Mouse (Mus musculus): ENCODE measurements at regions not wholly inside any gene's neighbourhood (a gene's known extent, or its start where the extent isn't known, plus 50 kb on each side); places are given as distances from the start of the nearest gene placed in this dataset.

DNA sequence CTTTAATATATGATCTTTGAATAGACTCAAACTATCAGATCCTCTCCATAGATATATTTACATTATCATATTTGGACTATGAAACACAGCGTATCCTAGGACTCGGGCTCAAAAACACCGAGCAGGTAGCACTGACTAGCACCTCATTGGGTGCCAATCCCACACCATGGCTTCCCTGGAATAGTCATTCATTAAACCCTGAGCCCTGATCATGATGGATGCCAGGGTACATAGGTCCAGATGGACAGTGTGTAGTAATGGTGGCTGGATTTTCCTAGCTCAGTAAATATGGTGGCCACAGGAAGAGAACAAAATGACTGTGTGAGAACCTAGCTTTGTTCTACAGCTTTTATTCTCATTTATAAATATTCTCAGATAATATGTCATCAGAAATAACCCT is 390.1 kb upstream of the Nr2f2 start:
- no peak for DNase-seq (ENCODE audit: low spot score in 2 of 2)

DNA sequence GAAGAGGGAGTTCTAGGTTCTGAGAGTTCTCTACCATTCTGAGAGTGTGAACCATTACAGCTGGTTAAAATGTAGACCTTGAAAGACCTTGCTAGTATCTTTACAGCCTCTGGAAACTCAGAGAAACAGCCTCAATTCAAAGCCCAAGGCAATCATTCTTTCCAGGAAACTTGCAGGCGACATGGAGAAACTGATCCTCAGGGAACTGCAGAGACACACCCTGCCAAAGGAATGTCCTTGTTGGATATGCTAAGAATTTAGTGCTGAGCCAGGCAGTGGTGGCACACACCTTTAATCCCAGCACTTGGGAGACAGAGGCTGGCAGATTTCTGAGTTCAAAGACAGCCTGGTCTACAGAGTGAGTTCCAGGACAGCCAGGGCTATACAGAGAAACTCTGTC is 388.3 kb upstream of the Nr2f2 start:
- DNase-seq (ENCODE audit: low spot score in 2 of 2), result no peak

DNA sequence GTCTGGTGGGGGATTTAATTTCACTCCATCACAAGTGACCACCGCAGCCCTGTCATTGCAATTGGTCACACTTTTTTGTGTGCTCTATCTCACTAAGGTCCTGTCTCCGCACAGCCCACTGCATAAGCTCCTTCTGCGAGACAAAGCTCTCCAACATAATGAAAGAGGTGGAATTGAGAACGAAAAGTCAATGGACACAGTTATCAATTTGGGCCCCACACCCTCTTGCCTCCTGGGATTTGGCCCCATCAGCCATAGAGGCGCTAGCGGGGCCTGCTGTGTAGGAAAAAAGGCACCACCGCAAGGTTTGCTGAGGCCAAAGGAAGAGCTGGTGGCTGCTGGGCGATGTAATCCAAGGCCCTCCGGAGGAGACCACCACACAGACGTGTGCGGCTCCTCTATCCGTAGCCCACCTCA is 386.3 kb upstream of the Nr2f2 start:
- DNase-seq (ENCODE audit: low spot score in 2 of 2), result no peak

DNA sequence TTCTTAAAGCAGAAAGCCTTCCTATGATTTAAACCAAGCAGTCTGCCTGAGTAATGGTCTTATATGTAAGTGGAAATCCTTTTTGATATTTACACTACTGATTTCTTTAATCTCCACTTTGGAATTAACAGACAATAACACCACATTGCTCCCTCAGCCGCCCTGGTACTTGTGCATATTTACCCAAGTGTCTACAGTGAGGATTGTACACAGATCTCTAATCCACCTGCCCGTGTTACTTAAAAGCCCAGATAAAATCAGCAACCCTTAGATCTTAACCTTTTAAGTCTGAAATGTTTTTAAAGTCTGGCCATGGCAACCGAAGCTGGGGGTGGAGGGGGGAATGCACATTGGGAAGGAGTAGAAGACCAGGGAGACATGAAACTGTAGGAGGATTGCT is 382.3 kb upstream of the Nr2f2 start:
- DNase-seq (ENCODE audit: low spot score in 2 of 2), result no peak

DNA sequence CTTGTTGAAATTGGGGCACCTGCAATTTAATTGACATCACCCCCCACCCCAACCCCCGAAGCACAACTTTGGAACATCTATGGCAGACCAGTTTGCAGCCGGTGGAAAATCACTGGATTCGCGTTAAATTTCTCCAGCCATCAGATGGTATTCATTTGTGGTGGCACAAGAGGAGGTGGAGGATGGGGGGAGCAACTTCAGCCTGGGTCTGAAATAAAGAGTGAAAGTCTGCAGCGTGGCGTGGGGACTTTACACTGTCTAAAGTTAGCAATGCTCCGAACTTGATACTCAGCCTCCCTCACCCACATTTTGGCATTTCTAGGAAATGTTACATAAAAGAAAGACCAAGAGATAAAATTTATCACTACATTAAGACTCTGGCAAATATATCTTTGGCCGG is 381.8 kb upstream of the Nr2f2 start:
- no peak for DNase-seq (ENCODE audit: low spot score in 2 of 2)

DNA sequence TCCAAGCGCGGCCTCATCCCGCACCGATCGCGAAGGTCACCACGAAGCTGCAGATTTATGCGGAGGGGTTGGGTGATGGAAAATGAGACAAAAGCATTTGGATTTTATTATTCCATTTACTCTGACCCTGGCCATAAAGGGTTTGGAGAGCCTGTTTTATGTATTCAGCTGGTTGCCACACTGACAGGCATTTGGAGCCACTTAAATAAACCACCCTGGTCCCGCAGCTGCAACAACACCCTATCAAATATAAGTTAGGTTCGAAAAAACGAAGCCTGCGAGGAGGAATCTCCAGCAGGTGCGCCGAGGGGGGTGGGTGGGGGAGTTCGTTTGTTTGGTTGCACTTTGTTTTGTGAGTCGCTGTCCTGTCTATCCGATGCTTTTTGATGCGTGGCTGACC is 377.8 kb upstream of the Nr2f2 start:
- DNase-seq (ENCODE audit: low spot score in 2 of 2), result no peak

DNA sequence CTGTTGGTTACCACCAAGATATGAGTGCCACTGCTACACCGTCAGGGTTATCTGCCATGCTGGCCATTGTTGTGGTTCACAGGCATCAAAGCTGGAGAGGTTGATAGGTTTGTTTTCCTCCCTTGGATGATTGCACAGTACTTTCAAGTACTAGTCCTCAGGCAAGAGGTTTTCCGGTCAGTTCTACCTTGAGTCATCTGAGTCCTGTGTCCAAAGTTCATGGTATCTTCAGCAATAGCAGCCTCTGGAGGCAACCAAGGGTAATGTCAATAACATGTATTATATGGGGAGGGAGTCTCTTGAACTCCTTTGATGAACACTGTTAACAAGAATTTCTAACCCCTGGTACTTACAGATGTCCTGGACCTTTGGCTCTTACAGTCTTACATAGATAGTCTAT is 369.1 kb upstream of the Nr2f2 start:
- no peak for DNase-seq (ENCODE audit: low spot score in 2 of 2)

DNA sequence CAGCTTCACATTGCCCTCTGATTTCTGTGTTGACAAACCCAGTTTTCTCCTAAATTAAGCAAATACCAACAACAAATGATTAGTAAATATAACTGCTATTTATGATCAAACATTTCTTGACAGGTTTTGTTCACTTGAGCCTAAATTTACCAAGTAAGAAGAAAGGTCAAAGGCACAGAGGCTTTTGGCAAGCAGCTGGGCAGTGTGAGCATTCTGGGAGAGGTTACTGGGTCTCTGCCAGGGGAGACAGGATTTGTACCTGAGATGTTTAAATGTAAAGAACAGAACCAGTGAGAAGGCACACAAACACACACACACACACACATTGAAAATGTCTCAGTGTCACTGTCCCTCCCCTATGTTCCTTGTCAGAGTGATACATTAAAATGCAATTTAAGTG is 367.0 kb upstream of the Nr2f2 start:
- no peak for DNase-seq (ENCODE audit: low spot score in 2 of 2)

DNA sequence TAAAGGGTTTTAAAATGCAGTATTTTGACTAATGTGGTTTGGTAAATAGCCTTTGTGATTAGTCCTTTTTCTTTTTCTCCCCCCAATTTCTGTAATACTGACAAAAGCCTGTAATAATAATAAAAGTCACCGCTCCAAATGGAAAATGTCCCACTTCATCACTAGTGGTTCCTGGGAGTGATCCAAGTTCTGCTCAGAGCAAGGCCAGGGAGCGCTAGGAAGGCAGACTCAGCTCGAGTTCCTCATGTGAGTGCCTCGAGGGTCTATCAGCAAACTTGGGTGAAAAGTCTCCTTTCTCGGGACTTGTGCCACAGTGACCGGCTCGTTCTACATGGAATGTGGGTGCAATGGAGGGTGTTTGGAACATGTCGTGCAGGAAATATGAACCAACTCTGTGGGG is 363.4 kb upstream of the Nr2f2 start:
- DNase-seq (ENCODE audit: low spot score in 2 of 2), result no peak

DNA sequence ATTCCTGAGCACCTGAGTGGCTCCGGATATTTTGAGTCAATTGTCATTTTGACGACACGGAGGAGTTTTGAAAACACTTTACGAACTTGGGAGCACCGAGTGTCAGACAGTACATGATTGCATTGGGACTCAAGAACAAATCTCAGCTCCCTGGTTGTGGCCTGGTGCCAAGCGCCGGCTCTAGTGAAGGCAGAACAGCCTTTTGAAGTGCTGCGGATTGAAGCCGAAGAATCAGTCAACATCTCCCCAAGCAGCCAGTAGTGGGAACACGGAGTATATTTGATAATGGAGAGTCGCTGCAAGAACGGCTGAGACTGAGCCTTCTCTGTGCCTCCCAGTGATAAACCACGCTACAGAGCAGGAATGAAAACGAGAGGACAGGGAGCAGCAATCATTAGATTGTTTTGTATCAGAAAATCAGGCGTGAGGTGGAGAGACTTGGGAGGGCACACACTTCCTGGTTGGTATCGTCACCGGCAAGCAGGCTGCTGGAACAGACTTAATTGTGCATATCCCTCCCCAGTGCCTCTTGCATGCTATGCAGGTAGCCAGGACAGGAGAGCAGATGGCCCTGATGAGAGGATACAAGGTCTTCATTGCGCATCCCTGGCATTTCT is 351.7 kb upstream of the Nr2f2 start:
- DNase-seq (ENCODE audit: low spot score in 2 of 2), result no peak

DNA sequence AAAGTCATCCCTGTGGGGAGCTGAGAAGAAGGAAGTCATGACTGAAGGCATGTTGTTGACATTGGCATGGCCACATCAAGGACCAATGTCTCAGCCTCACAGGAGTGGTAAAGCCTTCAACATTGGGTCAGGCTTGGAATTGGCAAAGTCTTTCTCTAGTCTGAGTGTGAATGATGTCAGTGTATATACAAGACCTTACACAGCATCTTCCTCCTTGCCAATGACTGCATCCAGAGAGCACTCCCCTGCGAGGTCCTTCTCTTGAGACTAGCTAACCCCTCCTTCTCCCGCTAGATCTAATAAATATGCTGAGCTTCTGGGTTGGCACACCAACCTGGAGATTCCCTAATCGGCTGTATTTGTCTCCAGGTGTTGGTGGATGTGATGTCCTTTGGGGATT is 351.1 kb upstream of the Nr2f2 start:
- no peak for DNase-seq (ENCODE audit: low spot score in 2 of 2)

DNA sequence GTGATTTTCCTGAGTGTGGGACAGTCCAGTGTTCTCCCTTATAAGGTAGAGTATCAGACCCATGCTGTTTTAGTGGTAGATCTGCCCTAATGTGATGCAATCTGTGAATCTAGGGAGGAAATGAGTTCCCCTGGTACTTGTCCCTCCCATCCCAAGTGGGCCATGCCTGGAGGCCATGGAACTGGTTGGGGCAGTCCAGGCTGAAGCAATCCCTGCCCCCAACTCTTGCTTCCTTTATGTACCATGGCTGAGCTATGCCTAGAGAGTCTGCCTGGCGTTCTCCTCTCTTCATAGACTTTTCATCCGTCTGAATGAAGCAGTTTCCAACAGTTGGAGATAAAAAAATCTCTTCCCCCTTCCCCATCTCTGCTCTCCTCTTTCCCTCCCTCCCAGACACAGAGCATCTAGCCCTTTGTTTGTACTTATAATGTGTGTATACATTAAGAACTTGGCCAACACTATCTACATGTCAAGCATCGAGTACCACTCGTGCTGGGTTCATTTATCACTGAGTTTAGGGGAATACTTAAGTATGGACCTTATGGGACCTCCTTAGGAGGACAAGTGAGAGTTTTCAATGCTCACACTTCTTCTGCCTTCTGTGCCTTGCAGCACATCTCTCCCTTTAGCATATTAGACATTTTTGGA is 350.4 kb upstream of the Nr2f2 start:
- no peak for DNase-seq (ENCODE audit: low spot score in 2 of 2)

DNA sequence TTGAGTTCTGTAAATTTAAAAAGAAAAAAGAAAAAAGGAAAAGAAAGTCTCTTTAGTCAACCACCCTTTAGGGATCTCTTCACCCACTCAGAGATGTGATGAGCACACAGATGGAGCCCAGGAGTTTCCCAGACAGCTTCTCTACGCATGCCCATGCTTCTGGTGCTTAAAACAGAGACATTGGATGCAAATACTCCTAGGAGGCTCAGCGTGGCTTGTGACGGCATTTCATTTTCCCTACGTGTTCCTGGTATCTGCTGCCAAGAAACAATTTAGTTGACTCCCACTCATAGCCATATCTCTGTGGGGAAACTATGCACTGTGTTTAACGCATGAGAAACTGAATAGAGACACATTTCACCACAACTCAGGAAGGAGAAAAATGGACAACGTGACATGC is 345.6 kb upstream of the Nr2f2 start:
- DNase-seq (ENCODE audit: low spot score in 2 of 2), result no peak

DNA sequence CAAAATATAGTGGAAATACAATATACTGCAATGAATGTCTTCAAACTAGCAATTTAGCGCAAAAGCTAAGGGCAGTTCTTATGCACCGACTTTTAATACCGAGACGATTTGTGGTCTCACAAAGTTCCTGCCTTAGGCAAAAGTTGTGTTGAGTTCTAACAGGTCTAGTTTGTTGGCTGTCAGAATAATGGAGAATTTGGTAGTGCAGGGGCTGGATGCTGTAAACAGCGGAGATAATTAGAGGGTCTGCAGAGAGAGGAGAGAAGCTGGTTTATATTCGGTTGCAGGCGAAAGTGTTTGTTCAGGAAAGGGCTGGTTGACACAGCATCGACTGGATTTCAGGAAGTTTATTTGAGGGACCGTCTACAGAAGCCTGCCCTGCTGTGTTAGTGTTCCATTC is 339.7 kb upstream of the Nr2f2 start:
- no peak for DNase-seq (ENCODE audit: low spot score in 2 of 2)

DNA sequence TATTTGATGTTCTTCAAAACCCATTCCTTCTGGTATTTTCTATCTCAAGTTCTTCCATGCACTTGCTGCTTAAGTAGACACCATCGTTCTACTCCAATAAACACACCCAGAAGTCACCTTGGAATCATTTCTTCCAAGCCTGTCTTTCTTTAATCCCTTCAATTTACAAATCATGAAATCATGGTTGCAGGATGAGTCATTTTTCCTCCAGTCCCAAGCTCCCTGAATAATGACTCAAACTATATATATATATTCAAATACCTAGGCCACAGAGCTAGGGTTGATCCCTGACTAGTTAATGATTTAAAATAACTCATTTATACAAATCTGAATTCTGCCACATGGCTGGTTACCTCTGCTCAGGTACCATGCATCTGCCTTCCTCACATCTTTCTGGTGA is 337.2 kb upstream of the Nr2f2 start:
- no peak for DNase-seq (ENCODE audit: low spot score in 2 of 2)

DNA sequence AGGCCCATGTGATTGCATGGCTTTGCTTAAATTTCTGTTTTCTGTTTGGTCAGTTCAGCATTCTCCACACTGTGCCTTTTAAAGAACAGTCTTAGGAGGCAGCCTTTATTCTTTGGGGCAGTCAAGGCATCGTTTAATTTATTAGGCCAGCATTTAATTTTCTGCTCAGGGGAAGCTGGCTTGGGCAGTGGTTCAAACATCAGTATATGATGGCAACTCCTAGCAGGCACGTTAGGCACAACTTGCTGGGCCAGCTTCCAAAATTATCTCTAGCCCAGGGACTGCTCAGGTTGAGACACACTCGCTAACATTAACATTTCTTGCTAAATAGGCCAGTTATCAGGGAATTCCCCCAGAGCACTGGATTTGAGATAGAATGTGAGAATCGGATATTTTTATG is 333.9 kb upstream of the Nr2f2 start:
- DNase-seq (ENCODE audit: low spot score in 2 of 2), result no peak

DNA sequence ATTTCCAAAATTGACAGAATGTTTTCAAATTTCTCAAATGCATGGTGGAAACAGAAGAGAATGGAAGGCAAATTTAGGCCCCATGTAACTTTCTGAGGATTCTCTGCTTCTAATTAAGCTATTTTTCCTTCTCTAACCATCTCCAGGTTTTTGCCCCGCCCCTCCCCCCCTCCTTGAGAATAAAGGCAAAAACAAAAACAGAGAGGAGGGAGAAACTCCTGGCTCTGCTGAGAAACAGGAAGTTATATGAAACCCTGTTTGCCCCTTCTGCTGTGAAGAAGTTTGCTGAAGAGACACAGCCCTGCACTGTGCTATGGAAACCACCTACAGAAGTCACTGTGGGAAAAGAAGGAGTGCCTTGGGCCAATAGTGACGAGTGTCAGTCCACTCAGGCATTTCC is 332.9 kb upstream of the Nr2f2 start:
- DNase-seq (ENCODE audit: low spot score in 2 of 2), result no peak

DNA sequence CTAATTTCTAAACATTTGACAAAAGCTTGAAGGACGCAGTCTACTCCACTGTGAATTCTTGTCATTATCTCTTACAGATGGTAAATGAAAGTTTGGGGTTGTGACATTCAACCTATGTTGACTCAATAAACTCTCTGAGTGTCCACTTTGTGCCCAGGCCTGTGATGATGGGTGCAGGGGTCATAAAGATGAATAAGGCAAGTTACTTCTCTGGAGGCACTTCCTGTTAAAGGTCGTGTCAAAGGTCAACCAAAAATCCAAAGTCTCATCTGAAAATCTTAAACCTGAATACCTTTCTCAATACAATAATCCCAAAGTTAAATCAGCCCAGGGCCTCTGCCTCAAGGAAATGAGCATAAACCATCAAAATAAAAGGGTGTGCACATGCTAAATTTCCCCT is 332.5 kb upstream of the Nr2f2 start:
- no peak for DNase-seq (ENCODE audit: low spot score in 2 of 2)

DNA sequence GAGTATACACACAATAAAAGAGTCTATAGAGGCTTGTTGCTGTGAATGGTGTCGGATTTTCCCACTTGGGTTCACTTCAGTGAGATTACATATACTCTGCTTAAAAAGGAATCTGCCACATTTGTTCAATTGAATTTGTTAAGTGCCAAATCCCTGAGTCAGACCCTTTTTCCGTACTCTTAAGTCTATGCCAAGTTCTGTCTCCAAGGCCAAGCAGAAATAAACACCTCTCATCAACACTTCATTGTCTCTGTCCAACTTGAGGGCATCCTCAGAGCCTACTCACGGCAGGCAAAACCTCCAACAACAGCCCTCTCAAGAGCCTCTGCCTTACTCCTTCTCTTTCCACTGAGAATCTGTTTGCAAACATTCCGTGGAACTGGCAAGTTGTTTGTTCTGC is 325.6 kb upstream of the Nr2f2 start:
- DNase-seq (ENCODE audit: low spot score in 2 of 2), result no peak

DNA sequence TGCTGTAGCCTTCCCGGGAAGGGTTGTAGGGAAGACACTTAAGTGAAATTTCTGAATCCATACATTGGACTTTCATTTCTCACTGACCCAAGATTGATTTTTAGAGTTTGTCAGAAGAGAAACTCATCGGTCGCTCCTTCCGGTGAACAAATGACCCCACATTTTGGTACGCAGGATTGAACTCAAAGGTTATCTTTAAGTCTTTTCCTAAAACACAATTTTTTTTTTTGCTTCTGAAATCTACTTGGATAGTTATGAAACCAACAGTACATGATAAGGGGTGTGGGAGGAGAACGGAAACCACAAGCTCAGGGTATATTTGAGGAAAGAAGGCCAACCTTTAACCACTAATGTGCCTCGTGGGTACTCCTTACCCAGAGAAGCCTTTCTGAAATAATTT is 324.3 kb upstream of the Nr2f2 start:
- no peak for DNase-seq (ENCODE audit: low spot score in 2 of 2)

DNA sequence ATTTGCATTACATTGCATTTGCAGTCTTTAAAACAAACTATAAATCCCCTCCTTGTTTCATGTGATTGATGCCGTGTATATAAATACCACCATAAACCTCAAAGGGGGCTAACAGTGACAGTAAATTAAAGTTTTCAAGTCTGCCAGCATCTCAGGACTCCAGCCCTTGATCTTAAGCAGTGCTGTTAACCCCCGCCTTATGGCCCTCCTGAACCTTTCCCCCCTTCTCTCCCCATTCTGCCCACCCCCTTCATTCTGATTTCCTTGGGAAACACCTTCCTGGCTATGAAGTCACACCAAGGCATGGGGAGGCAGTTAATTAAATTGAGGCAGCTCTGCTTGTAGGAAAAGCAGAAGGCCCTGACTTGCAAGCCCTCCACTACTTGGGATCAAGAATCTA is 302.5 kb upstream of the Nr2f2 start:
- DNase-seq (ENCODE audit: low spot score in 2 of 2), result no peak

DNA sequence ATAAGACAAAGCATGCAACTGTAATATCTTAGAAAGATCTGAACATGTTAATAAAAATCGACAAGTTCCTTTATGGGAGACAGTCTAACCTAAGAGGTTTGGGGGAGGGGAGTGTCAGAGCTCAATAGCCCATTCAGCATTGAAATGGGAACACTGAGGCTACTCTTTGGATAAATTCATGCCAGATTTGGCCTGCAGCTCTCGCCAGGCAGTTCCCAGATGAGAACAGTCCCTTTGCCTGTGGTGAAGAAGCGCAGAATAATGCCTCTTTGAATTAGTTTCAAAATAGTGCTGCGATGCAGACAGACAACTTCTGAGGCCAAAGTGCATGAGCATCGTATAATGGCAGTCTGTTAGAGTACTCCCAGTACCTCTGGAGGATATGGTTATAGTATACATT is 293.6 kb upstream of the Nr2f2 start:
- no peak for DNase-seq (ENCODE audit: low spot score in 2 of 2)

DNA sequence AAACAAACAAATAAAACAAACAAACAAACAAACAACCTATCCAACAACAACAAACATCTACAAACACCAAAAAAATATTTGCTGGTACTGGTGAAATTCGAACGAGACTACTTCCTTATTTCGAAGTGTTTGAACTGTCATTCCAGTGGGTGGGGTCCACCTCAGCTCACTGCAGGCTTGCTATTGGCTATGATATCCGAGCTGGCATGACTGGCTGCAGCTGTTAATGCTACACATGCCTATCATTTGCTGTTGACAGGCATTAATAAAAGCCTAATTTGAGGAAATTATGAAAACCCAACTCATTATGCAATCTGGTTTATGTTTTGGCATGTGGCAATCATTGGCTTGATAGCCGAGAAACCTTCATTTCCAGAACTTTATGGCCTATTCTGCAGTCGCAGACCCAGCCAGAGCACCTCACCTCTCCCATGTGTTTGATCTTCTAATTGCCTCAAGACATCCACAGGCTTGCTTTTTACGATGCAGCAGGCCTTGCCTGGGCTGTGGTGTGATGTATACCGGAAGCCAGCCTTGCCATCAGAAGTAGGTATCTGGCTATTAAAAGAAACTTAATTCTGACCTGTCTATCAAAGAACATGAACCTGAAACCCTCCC is 283.3 kb upstream of the Nr2f2 start:
- no peak for DNase-seq (ENCODE audit: low spot score in 2 of 2)

DNA sequence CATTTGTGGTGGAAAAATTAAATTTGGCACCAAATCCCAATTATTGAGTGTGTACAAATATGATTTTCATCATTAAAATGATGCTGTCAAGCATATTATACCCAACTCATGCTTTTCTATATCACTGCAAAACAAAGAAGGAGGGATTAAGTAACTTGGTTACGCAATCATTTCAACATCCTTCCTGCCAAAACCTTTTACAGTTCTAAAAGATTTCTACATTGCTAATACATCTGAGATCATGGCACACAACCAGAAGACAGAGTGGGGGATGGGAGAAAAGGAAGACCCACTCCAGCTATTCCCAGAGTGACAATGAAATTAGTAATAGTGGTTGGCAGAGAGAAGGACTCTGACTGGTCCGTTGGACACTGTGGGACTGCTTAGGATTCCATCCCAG is 280.3 kb upstream of the Nr2f2 start:
- no peak for DNase-seq (ENCODE audit: low spot score in 2 of 2)

Data from spleen, postnatal 36 days (tissue).